Mouse (Mus musculus) large intestine, adult 2 months (tissue): ENCODE results near the gene Wnt5b. TPM values are rescaled to one million over a fixed set of nuclear protein-coding genes. Genes with fewer than 3 reads are reported as not detected.

Source experiments
- DNase-seq: peaks from one replicate; pipeline ENCODE4 v3.0.0-alpha.2; 2012; ENCODE audit warnings: low read depth, low spot score
- WGBS: fragments of 180-500 bp; shearing (Covaris S2); methylation state at CpG from one replicate; pipeline ENCODE4 v1.1.7; 2018; 5-methylcytosine and 5-hydroxymethylcytosine counted together
- polyA plus RNA-seq: library from polyadenylated mRNA; depleted of rRNA; stranded (reverse); fragments of >200 nt; gene quantifications from 2 replicates; pipeline ENCODE4 v1.2.3, GENCODE M21; 2012

Gene Wnt5b
- polyA plus RNA-seq, 1 experiment = 1.1 TPM

GRCm38 (mm10) chr6:119430508-119430907, 113.6 kb downstream of the Wnt5b start:
- DNase-seq = peak; percentile 52
- 25% methylated on average over 2 of the region's 2 CpGs for WGBS

GRCm38 (mm10) chr6:119429311-119429710, 114.8 kb downstream of the Wnt5b start:
- DNase-seq = no peak
- 97% methylated on average over 13 of the region's 13 CpGs for WGBS

DNA sequence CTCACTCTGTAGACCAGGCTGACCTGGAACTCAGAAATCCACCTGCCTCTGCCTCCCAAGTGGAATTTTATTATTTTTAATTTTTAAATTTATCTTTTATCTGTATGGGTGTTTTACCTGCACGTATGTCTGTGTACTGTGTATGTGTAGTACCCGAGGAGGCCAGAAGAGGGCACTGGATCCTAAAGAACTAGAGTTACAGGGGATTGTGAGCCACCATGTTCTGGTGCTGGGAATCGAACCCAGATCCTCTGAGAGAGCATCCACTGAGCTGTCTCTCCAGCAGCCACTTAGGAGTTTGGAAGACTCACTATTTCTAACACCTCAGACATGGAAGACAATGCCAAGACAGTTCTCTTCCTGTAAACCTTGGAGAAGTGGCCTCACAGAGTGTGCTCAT, 115.5 kb downstream of the Wnt5b start:
- no peak for DNase-seq
- 87% methylated on average over 3 of the region's 3 CpGs for WGBS

- 37% methylated on average over 4 of the region's 4 CpGs for WGBS
Observed at GRCm38 (mm10) chr6:119421001-119421400, 123.1 kb downstream of the Wnt5b start.

DNA sequence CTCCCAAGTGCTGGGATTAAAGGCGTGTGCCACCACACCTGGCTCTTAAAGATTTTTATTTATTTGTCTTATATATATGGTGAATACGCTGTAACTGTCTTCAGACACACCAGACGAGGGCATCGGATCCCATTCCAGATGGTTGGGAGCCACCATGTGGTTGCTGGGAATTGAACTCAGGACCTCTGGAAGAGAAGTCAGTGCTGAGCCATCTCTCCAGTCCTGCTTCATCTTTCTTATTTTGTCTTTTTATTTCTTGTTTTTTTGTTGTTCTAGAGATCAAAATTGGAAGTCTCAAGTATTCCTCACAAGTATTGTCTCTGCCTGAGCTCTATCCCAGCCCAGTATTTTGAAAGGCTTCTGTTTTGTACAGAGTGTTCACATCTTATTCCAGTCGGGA, 123.8 kb downstream of the Wnt5b start:
- whole genome bisulfite sequencing = 78% methylated on average over 5 of the region's 5 CpGs
- no peak for DNase-seq

More at GRCm38 (mm10) chr6:119421001-119421400, 123.1 kb downstream of the Wnt5b start:
- DNase-seq = no peak

- no peak for DNase-seq
Observed at GRCm38 (mm10) chr6:119419412-119419811, 124.7 kb downstream of the Wnt5b start.

DNA sequence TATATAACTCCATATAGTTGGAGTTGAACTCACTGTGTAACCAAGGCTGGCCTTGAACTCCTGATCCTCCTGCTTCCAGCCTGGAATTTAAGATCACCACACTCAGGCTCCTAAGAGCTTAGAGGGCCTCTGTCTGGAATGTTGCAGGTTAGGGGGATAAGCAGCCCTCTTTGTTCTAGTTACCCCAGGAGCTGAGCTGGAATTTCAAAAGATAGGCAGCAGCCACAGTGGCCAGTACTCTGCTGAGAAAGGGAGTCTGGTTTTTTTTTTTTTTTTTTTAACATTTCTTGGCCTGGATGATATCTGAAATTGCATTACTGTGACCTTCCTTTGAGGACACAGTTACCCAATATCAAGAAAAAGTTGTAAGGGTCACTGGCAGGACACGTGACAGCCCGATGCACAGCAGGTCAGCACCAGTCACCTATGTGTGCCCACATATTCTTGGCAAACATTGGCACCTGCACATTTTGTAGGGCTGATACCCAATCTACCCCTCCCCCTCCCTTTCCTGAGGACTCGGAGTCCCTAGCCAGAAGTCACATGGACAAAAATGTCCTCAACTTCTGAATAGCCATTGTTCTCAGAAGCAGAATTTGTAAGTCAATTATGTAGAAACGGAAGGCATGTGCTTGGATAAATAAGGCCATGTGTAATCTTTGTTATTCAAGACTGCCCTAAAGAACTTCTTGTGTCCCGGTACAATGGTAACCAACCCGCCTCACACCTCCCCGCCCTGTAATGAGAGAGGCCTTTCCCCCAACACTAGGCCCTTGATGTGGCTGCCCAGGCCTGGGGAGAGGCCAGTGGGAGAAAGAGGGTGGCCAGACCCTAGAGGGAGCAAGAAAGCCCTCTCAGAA, 125.5 kb downstream of the Wnt5b start:
- DNase-seq = no peak
- 48% methylated on average over 7 of the region's 7 CpGs for WGBS

More at GRCm38 (mm10) chr6:119419412-119419811, 124.7 kb downstream of the Wnt5b start:
- 80% methylated on average over 7 of the region's 7 CpGs for WGBS

- WGBS = 86% methylated on average over 7 of the region's 7 CpGs
- DNase-seq = no peak
Observed at GRCm38 (mm10) chr6:119417821-119418220, 126.3 kb downstream of the Wnt5b start.

- DNase-seq = peak; percentile 78
- WGBS = 7% methylated on average over 12 of the region's 12 CpGs
Observed at GRCm38 (mm10) chr6:119417354-119417753, 126.8 kb downstream of the Wnt5b start, which contains the start of gene Adipor2. TSS of gene Adipor2 (minus strand) at chr6:119417704.

- WGBS = 44% methylated on average over 6 of the region's 6 CpGs
- DNase-seq = no peak
Observed at GRCm38 (mm10) chr6:119416643-119417042, 127.5 kb downstream of the Wnt5b start.

- WGBS = 53% methylated on average over 15 of the region's 15 CpGs
- DNase-seq = no peak
Observed at GRCm38 (mm10) chr6:119414262-119415043, 129.7 kb downstream of the Wnt5b start.

GRCm38 (mm10) chr6:119412588-119412987, 131.6 kb downstream of the Wnt5b start:
- no peak for DNase-seq
- WGBS = 82% methylated on average over 4 of the region's 4 CpGs

GRCm38 (mm10) chr6:119411511-119411910, 132.6 kb downstream of the Wnt5b start:
- DNase-seq = no peak
- WGBS = 79% methylated on average over 3 of the region's 3 CpGs

DNA sequence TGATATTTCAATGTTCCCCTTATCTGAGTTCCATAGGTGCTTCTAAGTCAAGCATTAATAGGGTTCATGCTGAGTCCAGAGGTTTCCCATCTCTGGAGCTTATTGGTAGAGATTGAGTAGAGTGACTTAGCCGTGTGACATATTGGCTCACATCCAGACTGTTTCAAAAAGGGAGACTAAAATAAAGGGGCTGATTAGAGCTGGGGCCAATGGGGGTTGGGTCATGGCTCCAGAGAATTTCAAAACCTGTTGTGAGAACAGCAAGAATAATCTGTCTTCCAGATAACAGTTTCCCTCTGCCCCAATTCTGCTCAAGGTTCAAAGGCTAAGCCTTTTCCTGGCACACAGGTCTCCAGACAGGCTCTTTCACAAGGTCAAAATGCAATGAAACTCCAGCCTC, 134.4 kb downstream of the Wnt5b start:
- no peak for DNase-seq
- 53% methylated on average over 1 of the region's 1 CpGs for WGBS

GRCm38 (mm10) chr6:119408582-119408981, 135.6 kb downstream of the Wnt5b start:
- 68% methylated on average over 9 of the region's 9 CpGs for WGBS
- DNase-seq = no peak

DNA sequence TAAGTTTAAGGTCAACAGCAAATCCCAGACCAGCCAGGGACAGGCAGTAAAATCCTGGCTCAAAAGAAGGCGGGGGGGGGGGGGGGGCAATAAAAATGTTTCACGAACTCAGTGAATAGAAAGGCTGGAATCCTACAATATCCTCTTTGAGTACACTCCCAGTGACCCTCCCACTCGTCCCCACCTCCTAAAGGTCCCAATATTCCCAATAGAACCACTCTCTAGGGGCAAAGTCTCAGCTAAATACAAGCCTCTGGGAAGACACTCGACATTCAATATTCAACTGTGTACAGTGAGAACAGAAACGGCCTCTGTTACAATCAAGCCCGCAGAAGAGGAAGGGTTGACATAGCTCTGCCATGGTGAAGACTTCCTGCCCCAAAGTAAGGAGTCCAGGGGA, 136.3 kb downstream of the Wnt5b start:
- no peak for DNase-seq
- WGBS = 14% methylated on average over 6 of the region's 6 CpGs

DNA sequence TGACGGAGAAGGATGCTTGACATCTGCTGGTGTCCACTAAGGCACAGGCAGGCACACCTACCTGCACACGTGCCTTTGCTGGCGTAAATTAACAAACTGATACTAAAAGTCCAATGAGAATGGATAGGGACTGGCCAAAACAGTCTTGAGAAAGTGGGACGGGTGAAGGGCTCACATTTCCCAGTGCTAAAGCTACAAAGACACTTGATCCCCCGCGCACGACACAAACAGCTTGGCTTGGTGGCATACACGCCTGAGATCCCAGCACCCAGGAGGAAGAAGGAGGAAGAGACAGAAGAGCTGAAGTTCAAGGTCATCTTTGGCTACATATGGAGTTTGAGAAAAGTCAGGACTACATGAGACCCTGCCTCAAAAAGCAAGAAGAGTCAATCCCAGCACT, 137.6 kb downstream of the Wnt5b start:
- DNase-seq = no peak
- WGBS = 89% methylated on average over 8 of the region's 8 CpGs

GRCm38 (mm10) chr6:119405310-119405709, 138.8 kb downstream of the Wnt5b start:
- WGBS = 19% methylated on average over 7 of the region's 7 CpGs
- DNase-seq = no peak

DNA sequence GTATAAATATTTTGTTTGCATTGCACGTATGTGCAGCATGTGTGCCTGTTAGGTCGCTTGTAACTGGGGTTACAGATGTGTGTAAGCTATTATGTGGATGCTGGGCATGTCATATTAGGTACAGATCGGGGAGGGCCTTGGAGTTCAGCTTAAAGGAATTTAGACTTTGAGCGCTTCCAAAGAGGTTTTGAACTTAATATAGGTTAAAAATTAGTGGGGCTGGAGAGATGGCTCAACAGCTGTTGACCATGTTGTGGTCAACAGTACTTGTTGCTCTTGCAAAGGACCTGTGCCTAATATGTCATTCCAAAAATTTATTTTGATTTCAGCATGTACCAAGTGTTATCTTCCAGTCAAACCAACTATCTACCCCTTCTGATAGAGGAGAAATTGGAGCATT, 139.3 kb downstream of the Wnt5b start:
- DNase-seq = no peak
- 83% methylated on average over 4 of the region's 4 CpGs for WGBS

- no peak for DNase-seq
- WGBS = 63% methylated on average over 3 of the region's 3 CpGs
Observed at GRCm38 (mm10) chr6:119402976-119403375, 141.2 kb downstream of the Wnt5b start.
